Mouse (Mus musculus): ENCODE results near the gene Srd5a3.

The Srd5a3 gene

GRCm38 (mm10) chr5:76152956-76153355 is 12.9 kb downstream of the Srd5a3 start:
- in situ Hi-C loops (cut with MboI, MseI), result no loop called here

GRCm38 (mm10) chr5:76153430-76153829 is 13.4 kb downstream of the Srd5a3 start:
- in situ Hi-C loops (cut with MboI, MseI), result no loop called here

GRCm38 (mm10) chr5:76154434-76155165 is 14.5 kb downstream of the Srd5a3 start:
- in situ Hi-C loops (cut with MboI, MseI), result no loop called here

GRCm38 (mm10) chr5:76159555-76159954 is 19.5 kb downstream of the Srd5a3 start:
- in situ Hi-C loops (cut with MboI, MseI), result no loop called here

GRCm38 (mm10) chr5:76160086-76160485 is 20.0 kb downstream of the Srd5a3 start:
- in situ Hi-C loops (cut with MboI, MseI), result no loop called here

GRCm38 (mm10) chr5:76161491-76161890 is 21.4 kb downstream of the Srd5a3 start:
- in situ Hi-C loops (cut with MboI, MseI), result no loop called here

GRCm38 (mm10) chr5:76162926-76163325 is 22.9 kb downstream of the Srd5a3 start:
- in situ Hi-C loops (cut with MboI, MseI), result no loop called here

GRCm38 (mm10) chr5:76163828-76164390 is 23.8 kb downstream of the Srd5a3 start:
- in situ Hi-C loops (cut with MboI, MseI), result no loop called here

- in situ Hi-C loops (cut with MboI, MseI), result no loop called here
Measured at GRCm38 (mm10) chr5:76164827-76165226, 24.8 kb downstream of the Srd5a3 start.

GRCm38 (mm10) chr5:76170522-76170921 is 30.5 kb downstream of the Srd5a3 start:
- in situ Hi-C loops (cut with MboI, MseI), result no loop called here

GRCm38 (mm10) chr5:76171039-76171438 is 31.0 kb downstream of the Srd5a3 start:
- in situ Hi-C loops (cut with MboI, MseI), result no loop called here

- in situ Hi-C loops (cut with MboI, MseI), result no loop called here
Measured at GRCm38 (mm10) chr5:76175051-76175450, 35.0 kb downstream of the Srd5a3 start.

GRCm38 (mm10) chr5:76176411-76176810 is 36.3 kb downstream of the Srd5a3 start:
- in situ Hi-C loops (cut with MboI, MseI), result no loop called here

- in situ Hi-C loops (cut with MboI, MseI), result no loop called here
Measured at GRCm38 (mm10) chr5:76176841-76177240, 36.8 kb downstream of the Srd5a3 start.

GRCm38 (mm10) chr5:76177664-76178063 is 37.6 kb downstream of the Srd5a3 start:
- in situ Hi-C loops (cut with MboI, MseI), result no loop called here

GRCm38 (mm10) chr5:76179171-76179570 is 39.1 kb downstream of the Srd5a3 start:
- in situ Hi-C loops (cut with MboI, MseI), result no loop called here

GRCm38 (mm10) chr5:76179791-76180190 is 39.7 kb downstream of the Srd5a3 start:
- in situ Hi-C loops (cut with MboI, MseI), result loop anchor here (5.0 kb wide), 1 partner anchor 32 kb away; no protein-coding TSS in a partner anchor

- in situ Hi-C loops (cut with MboI, MseI), result loop anchor here (5.0 kb wide), 1 partner anchor 35 kb away; no protein-coding TSS in a partner anchor
Measured at GRCm38 (mm10) chr5:76182326-76182725, 42.3 kb downstream of the Srd5a3 start.

GRCm38 (mm10) chr5:76183043-76183749 is 43.1 kb downstream of the Srd5a3 start:
- in situ Hi-C loops (cut with MboI, MseI), result loop anchor here (5.0 kb wide), 1 partner anchor 36 kb away; no protein-coding TSS in a partner anchor

GRCm38 (mm10) chr5:76183750-76184261 is 43.7 kb downstream of the Srd5a3 start, which contains the start of gene Tmem165:
Tmem165 (plus strand) TSS chr5:76183880.
- in situ Hi-C loops (cut with MboI, MseI), result loop anchor here (5.0 kb wide), 1 partner anchor 37 kb away; no protein-coding TSS in a partner anchor

GRCm38 (mm10) chr5:76184286-76185080 is 44.4 kb downstream of the Srd5a3 start:
- in situ Hi-C loops (cut with MboI, MseI), result loop anchor here (5.0 kb wide), 2 partner anchors 37 to 68 kb away; no protein-coding TSS in a partner anchor

Data from T-helper 1 cell (primary cell).